Mouse (Mus musculus) WW6 (cell line): Measurements from ENCODE around the gene Grin3b.
"Not testable (repeated sequence)": the region's sequence is repeated elsewhere in the genome, so short reads cannot be mapped to it uniquely, and the experiment has no call there.

Source experiments
- DNase-seq: peaks from one replicate; pipeline ENCODE4 v3.0.0-alpha.2; 2013; ENCODE audit warnings: low read depth, low spot score

The Grin3b gene

DNA sequence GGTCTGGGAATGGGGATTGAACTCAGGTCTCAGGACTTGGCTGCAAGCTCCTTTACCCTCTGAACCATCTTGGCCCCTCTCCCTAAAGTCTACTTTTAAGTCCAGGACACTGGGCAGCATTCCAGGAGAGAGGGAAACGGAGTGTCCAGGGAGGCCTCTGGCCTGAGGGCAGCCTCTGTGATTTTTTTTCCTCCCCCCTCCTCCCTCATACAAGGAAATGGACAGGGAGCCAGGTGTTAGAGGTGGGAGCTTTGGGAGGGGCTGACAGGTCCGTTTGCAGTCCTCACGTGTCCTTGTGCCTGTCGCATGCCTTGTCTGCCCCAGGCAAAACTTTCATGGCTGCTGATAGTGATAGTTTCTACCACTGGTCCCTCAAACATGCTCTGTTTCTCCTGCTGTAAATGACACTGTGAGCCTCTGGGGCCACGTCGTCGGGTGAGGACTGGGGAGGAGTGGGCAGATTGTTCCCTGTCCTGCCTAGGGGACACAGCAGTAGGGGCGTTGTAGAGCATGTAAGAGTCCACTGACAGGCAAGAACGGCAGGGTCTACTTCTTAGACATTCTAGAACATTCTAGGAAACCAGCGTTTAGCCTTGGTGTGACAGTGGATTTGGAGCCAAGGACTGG is 34.1 kb upstream of the Grin3b start:
- no peak for DNase-seq

GRCm38 (mm10) chr10:79936911-79937441 is 33.5 kb upstream of the Grin3b start:
- DNase-seq, result no peak

GRCm38 (mm10) chr10:79937775-79938526 is 32.6 kb upstream of the Grin3b start:
- no peak for DNase-seq

- DNase-seq, result no peak
Measured at GRCm38 (mm10) chr10:79940749-79941148, 29.8 kb upstream of the Grin3b start.

DNA sequence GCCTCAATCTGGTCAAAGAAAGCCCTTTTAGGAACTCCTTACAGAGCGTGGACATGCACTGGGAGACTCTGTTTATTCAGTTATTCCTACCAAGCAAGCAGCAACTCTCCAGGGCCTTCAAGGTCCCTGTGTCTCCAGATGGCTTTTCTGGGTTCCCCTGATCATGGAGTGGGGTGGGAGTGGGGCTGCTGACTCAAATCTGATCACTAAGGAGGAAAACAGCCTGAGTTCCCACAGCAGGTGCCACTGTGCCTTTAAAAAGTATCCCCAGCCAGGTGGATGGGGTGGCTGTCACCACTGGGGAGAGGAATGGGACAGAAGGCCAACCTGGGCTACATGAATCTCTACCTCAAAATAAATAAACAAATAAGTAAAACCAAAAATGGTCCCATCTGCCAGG is 27.5 kb upstream of the Grin3b start:
- no peak for DNase-seq

DNA sequence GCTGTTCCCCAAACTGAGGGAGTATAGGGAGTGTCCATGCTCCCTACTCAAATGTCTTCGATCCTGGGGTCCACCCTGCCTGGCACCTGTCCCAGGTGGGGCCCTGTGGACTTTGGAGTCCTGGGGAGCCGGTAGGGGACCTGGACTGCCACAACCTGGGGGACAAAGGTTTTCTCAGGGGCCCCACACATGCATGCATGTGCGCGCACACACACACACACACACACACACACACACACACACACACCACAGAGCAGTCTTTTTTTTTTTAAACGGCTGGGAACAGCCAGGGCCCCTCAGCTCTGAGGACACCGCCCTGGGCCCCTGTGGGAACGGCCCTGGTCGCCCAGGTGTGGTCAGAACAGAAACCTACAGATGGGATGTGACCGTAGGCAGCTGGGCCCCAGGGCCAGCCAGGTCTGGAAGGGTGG is 27.0 kb upstream of the Grin3b start:
- no peak for DNase-seq

- DNase-seq, result no peak
Measured at GRCm38 (mm10) chr10:79945507-79946234, 24.8 kb upstream of the Grin3b start.

GRCm38 (mm10) chr10:79946752-79947322 is 23.7 kb upstream of the Grin3b start:
- DNase-seq, result no peak

DNA sequence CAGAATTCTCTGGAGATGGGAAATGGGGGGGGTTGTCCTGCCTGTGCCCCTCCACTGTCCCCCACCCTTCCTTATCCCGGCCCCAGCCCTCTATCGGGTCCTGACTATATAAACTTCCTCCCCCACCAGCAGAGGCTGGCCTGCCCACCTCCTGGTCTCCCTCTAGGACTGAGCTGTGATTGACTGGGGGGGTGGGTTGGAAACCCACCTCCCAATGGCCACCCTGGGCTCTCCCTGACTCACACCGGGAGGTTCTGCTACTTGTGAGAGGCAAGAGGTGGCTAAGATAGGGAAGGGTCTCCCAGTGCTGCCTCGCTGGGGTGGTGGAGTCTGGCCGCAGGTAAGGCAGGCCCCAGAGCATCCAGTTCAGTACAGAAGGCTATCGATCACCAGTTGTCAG is 23.0 kb upstream of the Grin3b start:
- DNase-seq, result no peak

DNA sequence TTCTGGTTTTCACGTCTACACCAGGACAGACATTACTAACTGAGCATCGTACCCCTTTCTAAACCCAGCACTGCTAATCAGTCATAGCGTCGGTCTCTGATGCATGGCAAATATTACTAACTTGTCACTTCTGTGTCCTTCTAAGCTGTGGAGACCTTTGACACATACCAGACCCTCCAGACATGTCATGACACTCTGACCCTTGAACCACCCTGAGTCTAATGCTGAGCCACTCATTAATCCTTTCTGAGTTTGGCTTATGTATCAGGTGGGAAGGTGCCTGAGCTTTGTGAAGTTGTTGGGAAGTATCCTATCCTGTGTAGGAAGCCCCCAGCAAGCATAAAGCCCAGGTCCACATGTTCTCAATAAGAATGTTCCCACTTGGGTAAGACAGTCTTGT is 20.6 kb upstream of the Grin3b start:
- DNase-seq, result no peak

DNA sequence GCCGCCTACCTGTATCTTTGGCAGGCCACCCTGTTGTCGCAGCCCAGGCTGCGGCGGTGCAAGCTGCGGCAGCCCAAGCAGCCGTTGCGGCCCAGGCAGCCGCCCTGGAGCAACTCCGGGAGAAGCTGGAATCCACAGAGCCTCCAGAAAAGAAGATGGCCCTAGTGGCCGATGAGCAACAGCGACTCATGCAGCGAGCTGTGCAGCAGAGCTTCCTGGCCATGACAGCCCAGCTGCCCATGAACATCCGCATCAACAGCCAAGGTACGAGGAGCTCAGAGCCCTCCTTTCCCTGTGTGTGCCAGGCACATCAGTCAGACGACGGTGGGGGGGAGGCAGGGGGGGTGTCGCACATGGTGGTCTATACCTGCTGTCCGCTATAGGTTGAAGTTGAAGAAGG is 19.9 kb upstream of the Grin3b start:
- no peak for DNase-seq

- no peak for DNase-seq
Measured at GRCm38 (mm10) chr10:79953946-79954345, 16.6 kb upstream of the Grin3b start.

- no peak for DNase-seq
Measured at GRCm38 (mm10) chr10:79955691-79956090, 14.8 kb upstream of the Grin3b start.

GRCm38 (mm10) chr10:79956643-79957154 is 13.8 kb upstream of the Grin3b start:
- DNase-seq, result no peak

DNA sequence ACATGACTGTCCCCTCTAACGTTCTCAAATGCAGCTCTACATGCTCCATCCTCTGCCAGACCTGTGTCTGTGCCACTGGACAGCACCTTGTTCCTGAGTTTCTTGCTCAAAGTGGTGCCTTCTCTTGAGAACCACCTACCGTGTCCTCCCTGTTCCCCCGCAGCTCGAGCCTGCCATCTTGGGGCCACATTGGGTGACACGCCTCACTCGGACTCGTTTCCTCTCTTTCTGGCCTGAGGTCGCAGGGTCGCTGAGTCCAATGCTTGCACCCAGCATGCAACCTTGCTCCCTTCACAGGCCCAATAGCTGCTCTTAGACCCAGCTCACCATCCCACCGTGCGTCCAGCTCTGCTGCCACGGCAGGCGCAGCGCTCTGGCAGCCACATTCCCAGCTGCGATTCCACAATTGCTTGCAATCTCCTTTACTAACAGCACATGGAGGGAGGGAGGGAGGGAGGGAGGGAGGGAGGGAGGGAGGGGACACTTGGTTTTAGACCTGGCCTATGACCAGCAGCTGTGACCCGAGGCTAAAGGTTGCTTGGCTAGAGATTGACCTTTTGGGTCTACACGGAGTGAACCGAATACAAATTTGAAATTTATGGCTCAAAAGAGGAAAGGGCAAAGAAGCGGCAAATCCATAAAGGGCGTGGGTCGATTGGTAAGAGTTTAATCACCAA is 12.2 kb upstream of the Grin3b start:
- peak; percentile 65 for DNase-seq

DNA sequence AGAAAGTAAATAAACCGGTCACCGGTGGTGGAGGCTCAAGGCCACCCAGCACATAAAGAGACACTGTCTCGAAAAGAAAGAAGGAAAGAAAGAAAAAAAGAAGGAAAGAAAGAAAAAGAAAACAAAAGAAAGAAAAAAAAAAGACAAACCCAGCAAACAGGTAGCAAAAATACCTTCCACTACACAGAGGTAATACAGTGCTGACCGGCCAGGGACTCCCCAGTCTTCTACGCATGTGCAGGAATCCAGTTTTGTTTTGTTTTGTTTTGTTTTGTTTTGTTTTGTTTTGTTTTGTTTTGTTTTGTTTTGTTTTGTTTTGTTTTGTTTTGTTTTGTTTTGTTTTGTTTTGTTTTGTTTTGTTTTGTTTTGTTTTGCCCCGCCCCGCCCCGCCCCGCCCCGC is 11.1 kb upstream of the Grin3b start:
- not testable (repeated sequence) for DNase-seq

- peak; percentile 99 for DNase-seq
Measured at GRCm38 (mm10) chr10:79959847-79960601, 10.5 kb upstream of the Grin3b start, which contains the start of gene Wdr18. Wdr18 (plus strand) TSS chr10:79960152.

DNA sequence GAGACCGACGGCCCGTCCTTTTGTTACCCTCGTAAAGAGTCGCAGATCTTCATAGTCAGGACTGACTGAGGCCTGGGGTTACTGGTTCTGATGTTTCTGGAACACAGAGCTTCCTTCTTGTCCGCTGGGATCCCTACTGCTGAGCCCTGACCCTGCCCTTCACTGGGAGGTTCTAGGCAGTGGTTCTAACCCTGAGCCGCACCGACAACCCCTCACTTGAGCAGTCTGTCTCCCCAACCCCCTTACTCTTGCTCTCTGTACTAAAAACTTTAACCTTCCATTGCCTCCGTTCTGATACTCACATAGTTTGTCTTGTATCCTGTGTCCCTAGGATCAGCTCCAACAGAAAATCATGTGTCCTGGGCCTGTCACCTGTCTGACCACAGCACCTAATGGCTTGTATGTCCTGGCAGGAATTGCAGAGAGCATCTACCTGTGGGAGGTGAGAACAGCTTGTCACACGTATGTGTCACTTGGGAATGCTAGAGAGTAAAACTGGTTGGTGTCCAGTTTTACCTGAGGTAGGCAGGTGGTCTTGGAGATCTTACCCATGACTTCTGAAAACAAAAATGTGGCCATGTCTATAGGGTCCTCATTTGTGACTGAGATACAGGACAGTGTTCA is 9.7 kb upstream of the Grin3b start:
- DNase-seq, result no peak

GRCm38 (mm10) chr10:79964727-79965126 is 5.8 kb upstream of the Grin3b start:
- DNase-seq, result no peak

DNA sequence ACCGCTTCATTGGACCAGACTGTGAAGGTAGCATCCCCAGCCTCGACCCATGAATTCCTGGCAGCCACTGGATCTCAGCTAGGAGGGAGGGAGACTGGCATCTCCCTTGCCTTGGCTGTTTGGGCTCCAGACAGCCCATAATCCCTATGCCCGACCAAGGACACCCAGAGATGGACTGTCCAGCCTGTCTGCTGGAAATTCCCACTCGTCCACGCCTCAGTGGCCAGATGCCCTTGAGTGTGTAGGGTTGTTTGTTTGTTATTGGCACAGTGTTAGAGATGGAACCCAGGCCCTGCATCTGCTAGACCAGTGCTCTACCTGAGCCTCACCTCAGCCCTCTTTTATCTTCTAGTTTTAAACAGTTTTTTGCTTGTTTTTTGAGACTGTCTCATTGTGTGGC is 5.2 kb upstream of the Grin3b start:
- DNase-seq, result no peak
